Comparison of ENCODE assay signal across 24 mouse cellular contexts in genomic region chr19:10587231-10587630, GRCm38 (mm10).
"Had no signal": no experiment of that assay in that cellular context is flagged by ENCODE, and none has a peak within 500 bp of the region (broad histone marks: within the 10 kb centered on the region; RNA-seq: fewer than 3 reads in every experiment).

No protein-coding gene starts in this region.

- H3K4me2 ChIP-seq: limb, embryonic 12.5 days; limb, embryonic 15.5 days; midbrain, embryonic 11.5 days; neural tube, embryonic 12.5 days; neural tube, embryonic 15.5 days had no signal

- ATAC-seq: hindbrain, postnatal 0 days; inflammation-experienced regulatory T-cells, adult 6 months; intestine, embryonic 16.5 days had no signal

- DNase-seq: kidney, adult 2 months; kidney, postnatal 25 days; layer of hippocampus, postnatal 36 days; left cerebral cortex, postnatal 4 days; lung, adult 2 months; lung, postnatal 14 days; lung, postnatal 4 days; midbrain, embryonic 14.5 days; right cerebral cortex, adult 18-20 months; thymus, adult 2 months; thymus, postnatal 14 days; thymus, postnatal 4 days had no signal

- H3K27me3 ChIP-seq: limb, embryonic 12.5 days; limb, embryonic 15.5 days; megakaryocyte, embryonic 14.5 days; neural tube, embryonic 12.5 days; neural tube, embryonic 15.5 days had no signal

- H3K4me1 ChIP-seq: limb, embryonic 12.5 days; neural tube, embryonic 12.5 days; neural tube, embryonic 15.5 days had no signal

- H3K9ac ChIP-seq: limb, embryonic 12.5 days; limb, embryonic 15.5 days; neural tube, embryonic 12.5 days; neural tube, embryonic 15.5 days had no signal

- H3K27ac ChIP-seq: hindbrain, postnatal 0 days; kidney, postnatal 0 days; left cerebral cortex, adult 2 months; limb, embryonic 12.5 days; limb, embryonic 15.5 days; neural tube, embryonic 12.5 days; neural tube, embryonic 15.5 days; stomach, postnatal 0 days had no signal

- H3K4me3 ChIP-seq: left cerebral cortex, adult 2 months; limb, embryonic 12.5 days; limb, embryonic 15.5 days; megakaryocyte, embryonic 14.5 days; neural tube, embryonic 12.5 days; neural tube, embryonic 15.5 days had no signal

- H3K9me3 ChIP-seq: limb, embryonic 12.5 days; limb, embryonic 15.5 days; megakaryocyte, embryonic 14.5 days; neural tube, embryonic 12.5 days; neural tube, embryonic 15.5 days had no signal
